Mouse (Mus musculus) G1E (cell line): ENCODE measurements around the gene Nat14. TPM values are rescaled to one million over a fixed set of nuclear protein-coding genes. Genes with fewer than 3 reads are reported as not detected.

ENCODE experiments used
- ATAC-seq: 2 replicates; pipeline ENCODE4 v1.8.0; 2016; ENCODE audit warnings: mild to moderate bottlenecking; ENCODE audit not compliant: insufficient number of reproducible peaks, poor library complexity, low FRiP score, severe bottlenecking; ENCODE audit errors: extremely low read depth
- DNase-seq: peaks from one replicate; pipeline ENCODE4 v3.0.0; 2012; ENCODE audit warnings: low spot score
- H3K27me3 ChIP-seq: 2 replicates; pipeline ENCODE4 v1.6.1; 2012; ENCODE audit warnings: mild to moderate bottlenecking, low read length, inconsistent platforms; ENCODE audit not compliant: insufficient read depth
- H3K36me3 ChIP-seq: replicated peaks from 2 replicates; pipeline ENCODE3; 2012; ENCODE audit warnings: mild to moderate bottlenecking, inconsistent platforms
- H3K4me1 ChIP-seq: 2 replicates; pipeline ENCODE4 v1.6.1; 2012; ENCODE audit warnings: low read depth, low read length, inconsistent platforms, mixed read lengths; ENCODE audit not compliant: insufficient read depth
- H3K4me3 ChIP-seq: 2 replicates; pipeline ENCODE4 v1.5.1; 2012; ENCODE audit warnings: low read depth, mild to moderate bottlenecking, inconsistent platforms, low read length, moderate library complexity, mixed read lengths
- H3K9me3 ChIP-seq: replicated peaks from 2 replicates; pipeline ENCODE4 v1.6.1; 2012; ENCODE audit warnings: inconsistent platforms
- CTCF ChIP-seq: IDR thresholded peaks from 2 replicates; pipeline ENCODE4 v1.5.1; 2012; ENCODE audit warnings: low read depth, low read length, inconsistent platforms, mixed read lengths
- GATA1 ChIP-seq: IDR thresholded peaks from 2 replicates; pipeline ENCODE4 v1.6.1; 2012; ENCODE audit warnings: borderline replicate concordance, low read length, inconsistent platforms, mixed read lengths
- GATA2 ChIP-seq: IDR thresholded peaks from 2 replicates; pipeline ENCODE4 v1.6.1; 2012; ENCODE audit warnings: low read depth, low read length, inconsistent platforms, borderline replicate concordance
- POLR2AphosphoS5 ChIP-seq: IDR thresholded peaks from 2 replicates; pipeline ENCODE4 v1.6.1; 2012; ENCODE audit warnings: low read depth, low read length, inconsistent platforms; ENCODE audit not compliant: insufficient replicate concordance
- TAL1 ChIP-seq: conservative IDR thresholded peaks from 2 replicates; pipeline ENCODE4 v1.6.1; 2012; ENCODE audit warnings: low read depth, low read length, inconsistent platforms, mixed read lengths
- polyA plus RNA-seq: library from polyadenylated mRNA; stranded (reverse); fragments of >175 nt; gene quantifications from 2 replicates; pipeline ENCODE4 v1.2.3, GENCODE M21; 2012
- total RNA-seq, 2 experiments: library from RNA; stranded (forward) in 1 of 2; stranded (reverse) in 1 of 2; fragments of 200-1000 nt in 1 of 2; fragments of >200 nt in 1 of 2; fragmentation: Nextera tagmentation in 1 of 2; gene quantifications; 2 replicates each; pipeline ENCODE4 v1.2.3; 2014 to 2017

Nat14 gene
- total and polyA plus RNA-seq, 3 experiments: 0.85 to 3.6 (median 1.1) TPM

- ATAC-seq: no peak
- Histone ChIP-seq H3K36me3 (no peaks in the 10 kb centered on the region), H3K9me3 (no peaks in the 10 kb centered on the region), H3K27me3 (peaks cover 3% of the 10 kb centered on the region; the same call in 1 of the 2 replicates), H3K4me3 (no peak overlapping the region), H3K4me1 (no peaks in the 10 kb centered on the region)
- TF ChIP-seq GATA1 (no peak), CTCF (no peak), GATA2 (no peak), POLR2AphosphoS5 (no peak), TAL1 (no peak)
- no peak for DNase-seq
Measured at GRCm38 (mm10) chr7:4957361-4957760, 35.5 kb downstream of the Nat14 start.

- no peak for DNase-seq
- H3K27me3 ChIP-seq: peaks cover 11% of the 10 kb centered on the region
- TF ChIP-seq TAL1 (no peak), GATA2 (no peak)
- no peak for ATAC-seq
- H3K4me3 ChIP-seq: no peak overlapping the region
- no peaks in the 10 kb centered on the region for H3K4me1 ChIP-seq
- H3K9me3 ChIP-seq: no peaks in the 10 kb centered on the region
- no peaks in the 10 kb centered on the region for H3K36me3 ChIP-seq
Measured at GRCm38 (mm10) chr7:4963527-4963926, 41.7 kb downstream of the Nat14 start.

DNA sequence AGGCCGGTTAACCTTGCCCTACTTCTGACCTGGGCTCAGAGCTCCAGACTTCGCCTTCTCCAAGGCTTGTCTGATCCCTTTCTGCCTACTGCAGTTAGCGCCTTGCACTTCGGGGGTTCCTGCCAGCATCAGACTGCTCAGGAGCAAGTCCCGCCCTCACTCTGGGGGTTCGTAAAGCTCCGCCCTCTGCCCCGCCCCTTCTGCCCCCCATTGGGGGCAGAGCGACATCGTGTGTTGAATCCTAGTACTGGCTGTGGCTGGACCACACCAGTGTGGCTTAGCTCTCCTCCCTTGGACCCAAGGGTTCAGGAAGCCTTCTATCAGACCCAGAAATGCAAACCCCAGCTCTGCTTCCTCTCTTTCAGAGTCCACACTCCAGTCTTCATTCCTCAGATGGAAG is 42.4 kb downstream of the Nat14 start, which contains the start of gene Sbk2:
Gene Sbk2, minus strand, starts transcription at position 135 of the 400 bp plus-strand sequence.
- DNase-seq (no peak), ATAC-seq (peak; percentile 40; the same call in 1 of the 2 replicates)
- Histone ChIP-seq H3K27me3 (peaks cover 11% of the 10 kb centered on the region), H3K36me3 (no peaks in the 10 kb centered on the region), H3K4me3 (no peak within 1 kb of the TSS), H3K9me3 (no peaks in the 10 kb centered on the region), H3K4me1 (no peaks in the 10 kb centered on the region)
- TF ChIP-seq CTCF: no peak
- TF ChIP-seq POLR2AphosphoS5: no peak
- no peak for TF ChIP-seq GATA1
- no peak for TF ChIP-seq TAL1
- no peak for TF ChIP-seq GATA2

DNA sequence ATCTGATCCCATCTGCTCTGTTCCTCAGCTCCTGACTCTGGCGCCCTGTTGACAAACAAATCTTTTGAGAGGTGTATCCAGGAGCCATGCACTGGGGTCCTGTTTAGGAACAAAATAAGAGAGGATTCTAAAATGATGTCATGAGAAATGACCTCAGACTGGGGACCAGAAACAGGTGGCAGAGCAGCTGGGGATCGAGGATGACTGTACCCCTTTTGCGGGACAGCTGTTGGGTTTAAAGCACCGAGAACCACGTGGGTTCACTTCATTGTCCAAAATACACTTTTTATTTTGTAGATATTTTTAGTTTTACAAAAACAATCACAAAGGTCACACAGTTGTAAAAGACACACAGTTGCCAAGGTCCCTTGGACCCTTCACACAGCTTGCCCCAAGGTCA is 43.2 kb downstream of the Nat14 start:
- ATAC-seq (no peak), DNase-seq (no peak)
- Histone ChIP-seq H3K4me3 (no peak overlapping the region), H3K36me3 (no peaks in the 10 kb centered on the region), H3K4me1 (no peaks in the 10 kb centered on the region), H3K9me3 (no peaks in the 10 kb centered on the region), H3K27me3 (peaks cover 11% of the 10 kb centered on the region)
- no peak for TF ChIP-seq GATA1
- TF ChIP-seq POLR2AphosphoS5: no peak
- TF ChIP-seq GATA2: no peak
- no peak for TF ChIP-seq CTCF
- TF ChIP-seq TAL1: no peak

- DNase-seq (no peak), ATAC-seq (no peak)
- Histone ChIP-seq H3K36me3 (no peaks in the 10 kb centered on the region), H3K27me3 (peaks cover 26% of the 10 kb centered on the region), H3K4me1 (peaks cover 2% of the 10 kb centered on the region; the same call in 1 of the 2 replicates), H3K9me3 (no peaks in the 10 kb centered on the region), H3K4me3 (no peak within 1 kb of the TSS)
- TF ChIP-seq GATA1 (no peak), POLR2AphosphoS5 (no peak), CTCF (no peak)
Measured at GRCm38 (mm10) chr7:4971068-4971467, 49.2 kb downstream of the Nat14 start, which contains the start of gene Sbk3. Sbk3 (minus strand) TSS chr7:4971168.

- peaks cover 26% of the 10 kb centered on the region for H3K27me3 ChIP-seq
- TF ChIP-seq GATA1: no peak
- TF ChIP-seq GATA2: no peak
- TF ChIP-seq TAL1: no peak
- DNase-seq: no peak
Measured at GRCm38 (mm10) chr7:4971710-4972109, 49.9 kb downstream of the Nat14 start.

GRCm38 (mm10) chr7:4972321-4973047 is 50.7 kb downstream of the Nat14 start:
- no peak overlapping the region for H3K4me3 ChIP-seq
- no peak for DNase-seq
- H3K9me3 ChIP-seq: peaks cover 3% of the 10 kb centered on the region
- ATAC-seq: no peak
- H3K27me3 ChIP-seq: peaks cover 24% of the 10 kb centered on the region
- TF ChIP-seq CTCF: no peak
- no peak for TF ChIP-seq POLR2AphosphoS5
- TF ChIP-seq TAL1: no peak
- no peak for TF ChIP-seq GATA1
- TF ChIP-seq GATA2: no peak
- H3K4me1 ChIP-seq: peaks cover 2% of the 10 kb centered on the region; the same call in 1 of the 2 replicates
- H3K36me3 ChIP-seq: no peaks in the 10 kb centered on the region

More at GRCm38 (mm10) chr7:4971710-4972109, 49.9 kb downstream of the Nat14 start:
- no peaks in the 10 kb centered on the region for H3K36me3 ChIP-seq
- peaks cover 2% of the 10 kb centered on the region; the same call in 1 of the 2 replicates for H3K4me1 ChIP-seq
- ATAC-seq: no peak
- no peak overlapping the region for H3K4me3 ChIP-seq
- H3K9me3 ChIP-seq: peaks cover under 1% of the 10 kb centered on the region

Other genes with a start within 250 kb of the Nat14 start
Only the 20 nearest of the 33 such genes appear.
- 1.7 and 4.7 TPM in 2 replicates for gene Tmem238, start 132.4 kb upstream of the Nat14 start, total RNA-seq (2014; fragmentation: Nextera tagmentation)
- 6.8 and 12.1 TPM in 2 replicates for gene Tmem238, start 132.4 kb upstream of the Nat14 start, total RNA-seq (2017)
- 40.6 and 61.2 TPM in 2 replicates for gene Tmem238, start 132.4 kb upstream of the Nat14 start, polyA plus RNA-seq
- gene Rpl28, start 129.2 kb upstream of the Nat14 start, total RNA-seq (2014; fragmentation: Nextera tagmentation): 1,543 and 2,339 TPM in 2 replicates
- 548 and 573 TPM in 2 replicates for gene Rpl28, start 129.2 kb upstream of the Nat14 start, total RNA-seq (2017)
- 5,642 and 5,886 TPM in 2 replicates for gene Rpl28, start 129.2 kb upstream of the Nat14 start, polyA plus RNA-seq
- 538 and 670 TPM in 2 replicates for gene Ube2s, start 109.4 kb upstream of the Nat14 start, total RNA-seq (2014; fragmentation: Nextera tagmentation)
- gene Ube2s, start 109.4 kb upstream of the Nat14 start, total RNA-seq (2017): 171 and 195 TPM in 2 replicates
- gene Ube2s, start 109.4 kb upstream of the Nat14 start, polyA plus RNA-seq: 210 and 243 TPM in 2 replicates
- not detected in 2 replicates for gene Shisa7, start 77.3 kb upstream of the Nat14 start, total RNA-seq (2014; fragmentation: Nextera tagmentation)
- gene Shisa7, start 77.3 kb upstream of the Nat14 start, total RNA-seq (2017): 0.06 and 0.22 TPM in 2 replicates
- gene Shisa7, start 77.3 kb upstream of the Nat14 start, polyA plus RNA-seq: not detected in 2 replicates
- 7.6 and 9.1 TPM in 2 replicates for gene Isoc2b, start 51.8 kb upstream of the Nat14 start, total RNA-seq (2014; fragmentation: Nextera tagmentation)
- 34.4 and 40.1 TPM in 2 replicates for gene Isoc2b, start 51.8 kb upstream of the Nat14 start, total RNA-seq (2017)
- 5.3 and 8.1 TPM in 2 replicates for gene Isoc2b, start 51.8 kb upstream of the Nat14 start, polyA plus RNA-seq
- gene Isoc2a, start 44.9 kb upstream of the Nat14 start, total RNA-seq (2014; fragmentation: Nextera tagmentation): 1.9 and 3.4 TPM in 2 replicates
- gene Isoc2a, start 44.9 kb upstream of the Nat14 start, total RNA-seq (2017): 7.5 and 10.4 TPM in 2 replicates
- gene Isoc2a, start 44.9 kb upstream of the Nat14 start, polyA plus RNA-seq: 6.3 and 16.2 TPM in 2 replicates
- gene Gm36210, start 15.5 kb upstream of the Nat14 start, total RNA-seq (2014; fragmentation: Nextera tagmentation): not detected in 2 replicates
- gene Gm36210, start 15.5 kb upstream of the Nat14 start, total RNA-seq (2017): not detected in 2 replicates
- gene Gm36210, start 15.5 kb upstream of the Nat14 start, polyA plus RNA-seq: not detected in 2 replicates
- gene Zfp628, start 6.8 kb upstream of the Nat14 start, total RNA-seq (2014; fragmentation: Nextera tagmentation): 13.9 and 15.2 TPM in 2 replicates
- gene Zfp628, start 6.8 kb upstream of the Nat14 start, total RNA-seq (2017): 1.6 and 1.8 TPM in 2 replicates
- 35.7 and 39.5 TPM in 2 replicates for gene Zfp628, start 6.8 kb upstream of the Nat14 start, polyA plus RNA-seq
- gene Ssc5d, start 3.8 kb downstream of the Nat14 start, total RNA-seq (2014; fragmentation: Nextera tagmentation): 0.15 TPM in 1 of 2 replicates, not detected in the other
- 0.05 TPM in 1 of 2 replicates, not detected in the other for gene Ssc5d, start 3.8 kb downstream of the Nat14 start, total RNA-seq (2017)
- gene Ssc5d, start 3.8 kb downstream of the Nat14 start, polyA plus RNA-seq: 0.02 and 0.08 TPM in 2 replicates
- gene Sbk2, start 42.4 kb downstream of the Nat14 start, total RNA-seq (2014; fragmentation: Nextera tagmentation): not detected in 2 replicates
- 0.06 and 0.11 TPM in 2 replicates for gene Sbk2, start 42.4 kb downstream of the Nat14 start, total RNA-seq (2017)
- not detected in 2 replicates for gene Sbk2, start 42.4 kb downstream of the Nat14 start, polyA plus RNA-seq
- gene Sbk3, start 49.1 kb downstream of the Nat14 start, total RNA-seq (2014; fragmentation: Nextera tagmentation): not detected in 2 replicates
- 0.06 and 0.11 TPM in 2 replicates for gene Sbk3, start 49.1 kb downstream of the Nat14 start, total RNA-seq (2017)
- not detected in 2 replicates for gene Sbk3, start 49.1 kb downstream of the Nat14 start, polyA plus RNA-seq
- gene Zfp579, start 74.1 kb downstream of the Nat14 start, total RNA-seq (2014; fragmentation: Nextera tagmentation): 9.9 TPM in 1 of 2 replicates, not detected in the other
- 0.71 and 0.87 TPM in 2 replicates for gene Zfp579, start 74.1 kb downstream of the Nat14 start, total RNA-seq (2017)
- 4.1 and 4.2 TPM in 2 replicates for gene Zfp579, start 74.1 kb downstream of the Nat14 start, polyA plus RNA-seq
- gene Zfp524, start 92.4 kb downstream of the Nat14 start, total RNA-seq (2014; fragmentation: Nextera tagmentation): 9.1 and 11.4 TPM in 2 replicates
- gene Zfp524, start 92.4 kb downstream of the Nat14 start, total RNA-seq (2017): 8.9 and 12.3 TPM in 2 replicates
- gene Zfp524, start 92.4 kb downstream of the Nat14 start, polyA plus RNA-seq: 37.2 and 38.9 TPM in 2 replicates
- 53.4 and 54.4 TPM in 2 replicates for gene Fiz1, start 92.7 kb downstream of the Nat14 start, total RNA-seq (2014; fragmentation: Nextera tagmentation)
- gene Fiz1, start 92.7 kb downstream of the Nat14 start, total RNA-seq (2017): 22.2 and 23.6 TPM in 2 replicates
- gene Fiz1, start 92.7 kb downstream of the Nat14 start, polyA plus RNA-seq: 52.7 and 66.6 TPM in 2 replicates
- 6.7 TPM in 1 of 2 replicates, not detected in the other for gene Gm44973, start 93.5 kb downstream of the Nat14 start, total RNA-seq (2014; fragmentation: Nextera tagmentation)
- not detected in 2 replicates for gene Gm44973, start 93.5 kb downstream of the Nat14 start, total RNA-seq (2017)
- not detected in 2 replicates for gene Gm44973, start 93.5 kb downstream of the Nat14 start, polyA plus RNA-seq
- 50.6 and 54.8 TPM in 2 replicates for gene Zfp865, start 98.3 kb downstream of the Nat14 start, total RNA-seq (2014; fragmentation: Nextera tagmentation)
- gene Zfp865, start 98.3 kb downstream of the Nat14 start, total RNA-seq (2017): 17.5 and 19.9 TPM in 2 replicates
- gene Zfp865, start 98.3 kb downstream of the Nat14 start, polyA plus RNA-seq: 121 and 146 TPM in 2 replicates
- gene Ccdc106, start 98.5 kb downstream of the Nat14 start, total RNA-seq (2014; fragmentation: Nextera tagmentation): 1.7 TPM in 1 of 2 replicates, not detected in the other
- gene Ccdc106, start 98.5 kb downstream of the Nat14 start, total RNA-seq (2017): 0.23 TPM in 1 of 2 replicates, not detected in the other
- gene Ccdc106, start 98.5 kb downstream of the Nat14 start, polyA plus RNA-seq: 0.13 and 0.21 TPM in 2 replicates
- gene 4632433K11Rik, start 112.1 kb downstream of the Nat14 start, total RNA-seq (2014; fragmentation: Nextera tagmentation): 1.2 and 2.4 TPM in 2 replicates
- gene 4632433K11Rik, start 112.1 kb downstream of the Nat14 start, total RNA-seq (2017): 0.98 TPM in 1 of 2 replicates, not detected in the other
- not detected in 2 replicates for gene 4632433K11Rik, start 112.1 kb downstream of the Nat14 start, polyA plus RNA-seq
- gene Zfp784, start 116.4 kb downstream of the Nat14 start, total RNA-seq (2014; fragmentation: Nextera tagmentation): 1.7 and 2.5 TPM in 2 replicates
- 2.7 and 2.8 TPM in 2 replicates for gene Zfp784, start 116.4 kb downstream of the Nat14 start, total RNA-seq (2017)
- 1.3 and 1.6 TPM in 2 replicates for gene Zfp784, start 116.4 kb downstream of the Nat14 start, polyA plus RNA-seq
- gene Zfp580, start 129.5 kb downstream of the Nat14 start, total RNA-seq (2014; fragmentation: Nextera tagmentation): 1.1 and 1.8 TPM in 2 replicates
- gene Zfp580, start 129.5 kb downstream of the Nat14 start, total RNA-seq (2017): 0.44 TPM in 1 of 2 replicates, not detected in the other
- gene Zfp580, start 129.5 kb downstream of the Nat14 start, polyA plus RNA-seq: 2.8 and 4.1 TPM in 2 replicates